Mouse (Mus musculus): Measurements from ENCODE around the gene Plcg2. TPM values are rescaled to one million over a fixed set of nuclear protein-coding genes. Genes with fewer than 3 reads are reported as not detected.
A peak's percentile ranks its signal among the peaks of the same experiment; 100 is the strongest.

The Plcg2 gene
- polyA plus RNA-seq, 1 experiment from 2014 or later, result 3.5 TPM

- no peak overlapping the region for H3K27ac ChIP-seq (ENCODE audit: low read length)
- H3K36me3 ChIP-seq (ENCODE audit: insufficient read depth, low read length), result no peaks in the 10 kb centered on the region
- H3K4me2 ChIP-seq (replicated peaks; ENCODE audit: low read depth, low read length), result no peak overlapping the region
- no peak overlapping the region for H3K4me3 ChIP-seq (ENCODE audit: low read depth, low read length)
- no peak overlapping the region for H3K9ac ChIP-seq (replicated peaks; ENCODE audit: low read depth)
- 53% methylated on average over 5 of the region's 5 CpGs for WGBS
- no peaks in the 10 kb centered on the region for H3K4me1 ChIP-seq (ENCODE audit: insufficient read depth, low read depth, low read length)
- DNase-seq (ENCODE audit: low spot score) (no peak), ATAC-seq (no peak)
- H3K27me3 ChIP-seq (replicated peaks; ENCODE audit: insufficient read depth, low read length), result no peaks in the 10 kb centered on the region
- TF ChIP-seq CTCF (IDR thresholded peaks at IDR 0.05), result no peak
- TF ChIP-seq EP300 (IDR thresholded peaks at IDR 0.05), result no peak
- H3K9me3 ChIP-seq (ENCODE audit: low read length), result no peaks in the 10 kb centered on the region
These were observed 98.7 kb downstream of the Plcg2 start for GRCm38 (mm10) chr8:117596777-117597176.

- no peak overlapping the region for H3K4me3 ChIP-seq (ENCODE audit: low read depth, low read length)
- DNase-seq (ENCODE audit: low spot score), result no peak
These were observed 102.7 kb downstream of the Plcg2 start for GRCm38 (mm10) chr8:117600839-117601238.

GRCm38 (mm10) chr8:117604101-117604500 lies 106.0 kb downstream of the Plcg2 start:
- Histone ChIP-seq H3K4me1 (ENCODE audit: insufficient read depth, low read depth, low read length) (no peaks in the 10 kb centered on the region), H3K4me2 (replicated peaks; ENCODE audit: low read depth, low read length) (no peak overlapping the region), H3K9ac (replicated peaks; ENCODE audit: low read depth) (no peak overlapping the region), H3K27me3 (replicated peaks; ENCODE audit: insufficient read depth, low read length) (no peaks in the 10 kb centered on the region), H3K9me3 (ENCODE audit: low read length) (no peaks in the 10 kb centered on the region), H3K4me3 (ENCODE audit: low read depth, low read length) (no peak overlapping the region), H3K36me3 (ENCODE audit: insufficient read depth, low read length) (no peaks in the 10 kb centered on the region), H3K27ac (ENCODE audit: low read length) (no peak overlapping the region)
- WGBS, result 86% methylated on average over 12 of the region's 12 CpGs
- TF ChIP-seq EP300 (IDR thresholded peaks at IDR 0.05), result no peak
- TF ChIP-seq CTCF (IDR thresholded peaks at IDR 0.05), result no peak
- DNase-seq (ENCODE audit: low spot score), result no peak
- no peak for ATAC-seq

More at GRCm38 (mm10) chr8:117600839-117601238, 102.7 kb downstream of the Plcg2 start:
- no peak overlapping the region for H3K9ac ChIP-seq (replicated peaks; ENCODE audit: low read depth)
- no peaks in the 10 kb centered on the region for H3K36me3 ChIP-seq (ENCODE audit: insufficient read depth, low read length)
- WGBS, result 73% methylated on average over 13 of the region's 13 CpGs
- H3K4me1 ChIP-seq (ENCODE audit: insufficient read depth, low read depth, low read length), result no peaks in the 10 kb centered on the region
- TF ChIP-seq CTCF (IDR thresholded peaks at IDR 0.05) (peak; percentile 70), EP300 (IDR thresholded peaks at IDR 0.05) (no peak)
- no peaks in the 10 kb centered on the region for H3K27me3 ChIP-seq (replicated peaks; ENCODE audit: insufficient read depth, low read length)
- no peak for ATAC-seq
- H3K27ac ChIP-seq (ENCODE audit: low read length), result no peak overlapping the region
- no peaks in the 10 kb centered on the region for H3K9me3 ChIP-seq (ENCODE audit: low read length)
- no peak overlapping the region for H3K4me2 ChIP-seq (replicated peaks; ENCODE audit: low read depth, low read length)

- H3K9me3 ChIP-seq (ENCODE audit: low read length), result no peaks in the 10 kb centered on the region
- H3K4me3 ChIP-seq (ENCODE audit: low read depth, low read length), result no peak overlapping the region
- H3K36me3 ChIP-seq (ENCODE audit: insufficient read depth, low read length), result no peaks in the 10 kb centered on the region
- TF ChIP-seq EP300 (IDR thresholded peaks at IDR 0.05), result no peak
- no peak for TF ChIP-seq CTCF (IDR thresholded peaks at IDR 0.05)
- no peak overlapping the region for H3K27ac ChIP-seq (ENCODE audit: low read length)
- no peak overlapping the region for H3K9ac ChIP-seq (replicated peaks; ENCODE audit: low read depth)
- WGBS, result 92% methylated on average over 14 of the region's 14 CpGs
- ATAC-seq, result no peak
- no peaks in the 10 kb centered on the region for H3K4me1 ChIP-seq (ENCODE audit: insufficient read depth, low read depth, low read length)
- no peak overlapping the region for H3K4me2 ChIP-seq (replicated peaks; ENCODE audit: low read depth, low read length)
- DNase-seq (ENCODE audit: low spot score), result no peak
- no peaks in the 10 kb centered on the region for H3K27me3 ChIP-seq (replicated peaks; ENCODE audit: insufficient read depth, low read length)
These were observed 106.6 kb downstream of the Plcg2 start for GRCm38 (mm10) chr8:117604671-117605070.

GRCm38 (mm10) chr8:117605201-117605600 lies 107.1 kb downstream of the Plcg2 start:
- H3K9ac ChIP-seq (replicated peaks; ENCODE audit: low read depth), result no peak overlapping the region
- ATAC-seq (no peak), DNase-seq (ENCODE audit: low spot score) (no peak)
- no peak overlapping the region for H3K27ac ChIP-seq (ENCODE audit: low read length)
- H3K4me3 ChIP-seq (ENCODE audit: low read depth, low read length), result no peak overlapping the region
- H3K9me3 ChIP-seq (ENCODE audit: low read length), result no peaks in the 10 kb centered on the region
- no peak overlapping the region for H3K4me2 ChIP-seq (replicated peaks; ENCODE audit: low read depth, low read length)
- TF ChIP-seq EP300 (IDR thresholded peaks at IDR 0.05), result no peak
- TF ChIP-seq CTCF (IDR thresholded peaks at IDR 0.05), result no peak
- no peaks in the 10 kb centered on the region for H3K36me3 ChIP-seq (ENCODE audit: insufficient read depth, low read length)
- WGBS, result 89% methylated on average over 8 of the region's 8 CpGs
- H3K27me3 ChIP-seq (replicated peaks; ENCODE audit: insufficient read depth, low read length), result no peaks in the 10 kb centered on the region
- H3K4me1 ChIP-seq (ENCODE audit: insufficient read depth, low read depth, low read length), result no peaks in the 10 kb centered on the region

GRCm38 (mm10) chr8:117610506-117610905 lies 112.4 kb downstream of the Plcg2 start:
- no peak overlapping the region for H3K4me2 ChIP-seq (replicated peaks; ENCODE audit: low read depth, low read length)
- TF ChIP-seq EP300 (IDR thresholded peaks at IDR 0.05) (no peak), CTCF (IDR thresholded peaks at IDR 0.05) (no peak)
- H3K36me3 ChIP-seq (ENCODE audit: insufficient read depth, low read length), result no peaks in the 10 kb centered on the region
- no peaks in the 10 kb centered on the region for H3K9me3 ChIP-seq (ENCODE audit: low read length)
- no peaks in the 10 kb centered on the region for H3K27me3 ChIP-seq (replicated peaks; ENCODE audit: insufficient read depth, low read length)
- ATAC-seq (no peak), DNase-seq (ENCODE audit: low spot score) (no peak)
- H3K27ac ChIP-seq (ENCODE audit: low read length), result no peak overlapping the region
- H3K9ac ChIP-seq (replicated peaks; ENCODE audit: low read depth), result no peak overlapping the region
- no peak overlapping the region for H3K4me3 ChIP-seq (ENCODE audit: low read depth, low read length)
- 92% methylated on average over 10 of the region's 10 CpGs for WGBS
- H3K4me1 ChIP-seq (ENCODE audit: insufficient read depth, low read depth, low read length), result no peaks in the 10 kb centered on the region

- TF ChIP-seq CTCF (IDR thresholded peaks at IDR 0.05), result no peak
- no peak for TF ChIP-seq EP300 (IDR thresholded peaks at IDR 0.05)
- Histone ChIP-seq H3K4me3 (ENCODE audit: low read depth, low read length) (no peak overlapping the region), H3K27me3 (replicated peaks; ENCODE audit: insufficient read depth, low read length) (no peaks in the 10 kb centered on the region), H3K4me1 (ENCODE audit: insufficient read depth, low read depth, low read length) (no peaks in the 10 kb centered on the region), H3K9me3 (ENCODE audit: low read length) (no peaks in the 10 kb centered on the region), H3K27ac (ENCODE audit: low read length) (no peak overlapping the region), H3K4me2 (replicated peaks; ENCODE audit: low read depth, low read length) (no peak overlapping the region), H3K36me3 (ENCODE audit: insufficient read depth, low read length) (no peaks in the 10 kb centered on the region), H3K9ac (replicated peaks; ENCODE audit: low read depth) (no peak overlapping the region)
- WGBS, result 76% methylated on average over 12 of the region's 12 CpGs
- DNase-seq (ENCODE audit: low spot score), result no peak
- no peak for ATAC-seq
These were observed 114.8 kb downstream of the Plcg2 start for GRCm38 (mm10) chr8:117612861-117613260.

All from lung, postnatal 0 days (tissue).